In the genomic region with DNA sequence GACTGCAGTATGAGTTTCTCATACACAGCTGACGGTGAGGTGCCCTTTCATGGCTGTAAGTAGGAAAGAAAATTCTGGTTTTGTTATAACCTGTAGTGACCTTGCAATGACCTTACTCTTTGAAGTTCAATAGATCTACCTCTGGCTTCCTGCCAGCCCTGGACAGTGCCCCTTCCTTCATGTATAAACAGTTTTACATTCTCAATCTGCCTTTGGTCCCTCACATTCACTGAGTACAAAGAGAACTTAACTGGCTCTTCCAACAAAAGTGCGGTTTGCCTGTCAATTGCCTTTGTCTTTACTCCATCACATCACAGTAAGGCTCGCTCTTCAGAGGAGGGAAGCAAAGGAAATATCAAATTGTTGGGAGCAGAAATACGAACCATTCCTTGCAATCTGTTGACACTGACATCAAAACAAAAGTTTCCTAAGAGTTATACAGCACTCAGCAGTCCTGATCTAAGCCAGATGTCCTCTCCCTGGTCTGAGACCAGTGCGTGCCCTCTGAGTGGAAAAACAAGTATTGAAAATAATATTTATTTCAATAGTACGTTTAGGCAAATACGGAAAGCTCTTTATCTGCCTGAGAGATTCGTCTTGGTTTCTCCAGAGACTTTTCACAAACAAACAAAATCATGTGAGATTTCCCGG, we compare ENCODE assay signal across 20 mouse cellular contexts. TPM values are rescaled to one million over a fixed set of nuclear protein-coding genes. Genes with fewer than 3 reads are reported as not detected.
A peak's percentile ranks its signal among the peaks of the same experiment; 100 is the strongest.
DNase-seq lines count a peak whose midpoint lies in the region; ATAC-seq lines count a peak whose summit lies in the region.
"Had no signal": no experiment of that assay in that cellular context is flagged by ENCODE, and none has a peak within 500 bp of the region (broad histone marks: within the 10 kb centered on the region; RNA-seq: fewer than 3 reads in every experiment).

No protein-coding gene starts in this region.

- peak; percentile 42; the same call in 1 of the 2 replicates for ATAC-seq in liver, embryonic 15.5 days (ENCODE audit: insufficient read depth)
- no peak for ATAC-seq in granulocyte monocyte progenitor cell, adult 5-6 weeks (replicated peaks; ENCODE audit: poor library complexity, severe bottlenecking)
- ATAC-seq: intestine, embryonic 15.5 days; midbrain, embryonic 15.5 days had no signal

- H3K9me3 ChIP-seq in liver, embryonic 15.5 days (replicated peaks): no peaks in the 10 kb centered on the region
- H3K9me3 ChIP-seq: embryonic facial prominence, embryonic 13.5 days; forebrain, embryonic 10.5 days; heart, embryonic 12.5 days; intestine, embryonic 15.5 days; midbrain, embryonic 15.5 days had no signal

- H3K4me1 ChIP-seq in liver, embryonic 15.5 days (replicated peaks): no peaks in the 10 kb centered on the region
- H3K4me1 ChIP-seq: forebrain, embryonic 10.5 days; intestine, embryonic 15.5 days; midbrain, embryonic 15.5 days had no signal

- H3K4me3 ChIP-seq in liver, embryonic 15.5 days (replicated peaks): no peak overlapping the region
- H3K4me3 ChIP-seq: embryonic facial prominence, embryonic 13.5 days; forebrain, embryonic 10.5 days; heart, embryonic 12.5 days; intestine, embryonic 15.5 days; midbrain, embryonic 15.5 days had no signal

- peaks cover 15% of the 10 kb centered on the region for H3K36me3 ChIP-seq in liver, embryonic 15.5 days (replicated peaks)
- H3K36me3 ChIP-seq: intestine, embryonic 15.5 days; midbrain, embryonic 15.5 days had no signal

- peak; percentile 9 for DNase-seq in adrenal gland, adult 2 months
- DNase-seq in adrenal gland, postnatal 25 days: no peak
- peak; percentile 65 for DNase-seq in ZHBTc4 (ENCODE audit: low read depth, low spot score)
- DNase-seq in forelimb bud, embryonic 11.5 days (ENCODE audit: low read depth, low spot score): peak; percentile 55
- no peak for DNase-seq in kidney, adult 11 months
- no peak for DNase-seq in spleen, postnatal 36 days (ENCODE audit: low spot score in 2 of 2)
- DNase-seq: cerebellum, adult 9-11 months; gastrocnemius, postnatal 25 days; layer of hippocampus, adult 9-11 months; thymus, adult 18-20 months had no signal

- H3K9ac ChIP-seq in liver, embryonic 15.5 days: no peak overlapping the region
- H3K9ac ChIP-seq: embryonic facial prominence, embryonic 13.5 days; heart, embryonic 12.5 days; intestine, embryonic 15.5 days; lung, embryonic 14.5 days; midbrain, embryonic 15.5 days had no signal

- H3K4me2 ChIP-seq in liver, embryonic 15.5 days: no peak overlapping the region
- H3K4me2 ChIP-seq: embryonic facial prominence, embryonic 13.5 days; heart, embryonic 12.5 days; intestine, embryonic 15.5 days; lung, embryonic 14.5 days; midbrain, embryonic 15.5 days had no signal

- 69% methylated on average over 9 of the region's 9 CpGs for WGBS in liver, embryonic 15.5 days (ENCODE audit: insufficient replicate concordance)

- no peak overlapping the region for H3K27ac ChIP-seq in liver, embryonic 15.5 days (replicated peaks)
- H3K27ac ChIP-seq: embryonic facial prominence, embryonic 13.5 days; forebrain, embryonic 10.5 days; intestine, embryonic 15.5 days; kidney, postnatal 0 days; midbrain, embryonic 15.5 days had no signal

- no peaks in the 10 kb centered on the region for H3K27me3 ChIP-seq in liver, embryonic 15.5 days
- H3K27me3 ChIP-seq: CH12.LX; embryonic facial prominence, embryonic 13.5 days; heart, embryonic 12.5 days; intestine, embryonic 15.5 days; midbrain, embryonic 15.5 days had no signal

RNA-seq across cellular contexts. Expression of a gene that starts 32.3 kb away (rescaled TPM):
- 10 to 100 TPM; 26.7 to 34.9 TPM for total RNA-seq in adrenal gland, adult 2 months (2021)
- 1.3 and 1.4 TPM in 2 replicates for polyA plus RNA-seq in adrenal gland, adult 2 months (2012; rRNA removed)
- 23.0 and 32.3 TPM in 2 replicates for total RNA-seq in adrenal gland, postnatal 25 days (2021)
- 20.2 and 23.1 TPM in 2 replicates for polyA plus RNA-seq in liver, embryonic 15.5 days (2015; fragmentation: Nextera tagmentation; extraction: Ambion mirVana)
- total RNA-seq in granulocyte monocyte progenitor cell, adult 5-6 weeks (2014; fragmentation: Nextera tagmentation): 27.0 and 27.2 TPM in 2 replicates
- 44.0 and 44.3 TPM in 2 replicates for total RNA-seq in granulocyte monocyte progenitor cell, adult 5-6 weeks (2017)

RNA-seq across cellular contexts. Expression of a gene that starts 32.3 kb away (rescaled TPM):
- 100 to 1,000 TPM; 115 to 185 TPM for total RNA-seq in adrenal gland, adult 2 months (2021)
- 260 and 273 TPM in 2 replicates for polyA plus RNA-seq in adrenal gland, adult 2 months (2012; rRNA removed)
- total RNA-seq in adrenal gland, postnatal 25 days (2021): 177 and 184 TPM in 2 replicates
- polyA plus RNA-seq in liver, embryonic 15.5 days (2015; fragmentation: Nextera tagmentation; extraction: Ambion mirVana): 87.6 and 90.1 TPM in 2 replicates
- 230 and 298 TPM in 2 replicates for total RNA-seq in granulocyte monocyte progenitor cell, adult 5-6 weeks (2014; fragmentation: Nextera tagmentation)
- total RNA-seq in granulocyte monocyte progenitor cell, adult 5-6 weeks (2017): 237 and 325 TPM in 2 replicates

Comparison
In these comparisons a context has a peak if more than half of its experiments do, and no peak if none do; other contexts are left out.
1. DNase-seq: peak in adrenal gland, adult 2 months (single experiment), ZHBTc4 (single experiment) and forelimb bud, embryonic 11.5 days (single experiment); none in adrenal gland, postnatal 25 days (single experiment), kidney, adult 11 months (single experiment) and spleen, postnatal 36 days (0 of 2).